Mouse (Mus musculus) gastrocnemius, adult 8-10 months (tissue): Measurements from ENCODE around the gene Zp3r. TPM values are rescaled to one million over a fixed set of nuclear protein-coding genes. Genes with fewer than 3 reads are reported as not detected.

Experiments used
- total RNA-seq, 4 experiments: library from RNA; stranded (reverse); gene quantifications; 2 replicates each; pipeline ENCODE4 v1.2.4; 2022

Zp3r gene
- total RNA-seq, 4 experiments from 2014 or later = not detected

Other genes with a start within 250 kb of the Zp3r start
- 1 to 10 TPM in 3 of 4 experiments, under 1 TPM in 1; 0.54 to 2.7 (median 1.3) TPM for gene Cd55b, start 206.6 kb downstream of the Zp3r start, total RNA-seq
- 10 to 100 TPM; 55.0 to 66.3 (median 62.7) TPM for gene Cd55, start 166.9 kb downstream of the Zp3r start, total RNA-seq
- not detected for gene C4bp, start 32.0 kb upstream of the Zp3r start, total RNA-seq
- gene Gm29427, start 86.2 kb upstream of the Zp3r start, total RNA-seq = not detected
- gene Yod1, start 87.7 kb upstream of the Zp3r start, total RNA-seq = 1 to 10 TPM; 2.9 to 4.0 (median 3.4) TPM
- 10 to 100 TPM in 3 of 4 experiments, 1 to 10 TPM in 1; 9.6 to 15.0 (median 11.7) TPM for gene Pfkfb2, start 99.6 kb upstream of the Zp3r start, total RNA-seq
- under 1 TPM in 3 of 4 experiments, not detected in 1; 0.09 to 0.22 (median 0.11) TPM for gene AA986860, start 102.4 kb upstream of the Zp3r start, total RNA-seq
- not detected for gene Fcamr, start 171.3 kb upstream of the Zp3r start, total RNA-seq
- under 1 TPM in 1 of 4 experiments, not detected in 3; 0.24 TPM for gene Pigr, start 197.1 kb upstream of the Zp3r start, total RNA-seq
- gene Fcmr, start 236.0 kb upstream of the Zp3r start, total RNA-seq = not detected